Mouse (Mus musculus) heart, embryonic 10.5 days (tissue): ENCODE results near the gene Fbxo34. TPM values are rescaled to one million over a fixed set of nuclear protein-coding genes. Genes with fewer than 3 reads are reported as not detected.
A peak's percentile ranks its signal among the peaks of the same experiment; 100 is the strongest.
"Not testable (repeated sequence)": the region's sequence is repeated elsewhere in the genome, so short reads cannot be mapped to it uniquely, and the experiment has no call there.

Source experiments
- DNase-seq: peaks from one replicate; pipeline ENCODE4 v3.0.0-alpha.2; 2017; ENCODE audit warnings: low spot score
- H3K27ac ChIP-seq: fragments of 300-500 bp; sonication (generic); 2 replicates; pipeline ENCODE4 v1.5.1; 2016; ENCODE audit warnings: mild to moderate bottlenecking
- H3K27me3 ChIP-seq: fragments of 300-500 bp; sonication (generic); 2 replicates; pipeline ENCODE4 v1.6.1; 2016; ENCODE audit warnings: mild to moderate bottlenecking; ENCODE audit not compliant: poor library complexity, insufficient read depth, severe bottlenecking
- H3K36me3 ChIP-seq: fragments of 300-500 bp; sonication (generic); 2 replicates; pipeline ENCODE4 v1.6.1; 2016; ENCODE audit warnings: mild to moderate bottlenecking, moderate library complexity
- H3K4me1 ChIP-seq: fragments of 300-500 bp; sonication (generic); 2 replicates; pipeline ENCODE4 v1.6.1; 2016; ENCODE audit warnings: mild to moderate bottlenecking
- H3K4me3 ChIP-seq: fragments of 300-500 bp; sonication (generic); 2 replicates; pipeline ENCODE4 v1.5.1; 2016; ENCODE audit warnings: mild to moderate bottlenecking, moderate library complexity
- H3K9me3 ChIP-seq: fragments of 300-500 bp; sonication (generic); 2 replicates; pipeline ENCODE4 v1.6.1; 2016; ENCODE audit warnings: mild to moderate bottlenecking, moderate library complexity
- WGBS: fragments of 180-500 bp; shearing (Covaris S2); methylation state at CpG from one replicate; pipeline ENCODE4 v1.1.7; 2016; 5-methylcytosine and 5-hydroxymethylcytosine counted together
- polyA plus RNA-seq: library from polyadenylated mRNA; unstranded; fragments of >200 nt; fragmentation: Nextera tagmentation; extraction: Ambion mirVana; gene quantifications from 2 replicates; pipeline ENCODE4 v1.2.1, GENCODE M21; 2016

Gene Fbxo34
- 21.8 and 22.0 TPM in 2 replicates for polyA plus RNA-seq

DNA sequence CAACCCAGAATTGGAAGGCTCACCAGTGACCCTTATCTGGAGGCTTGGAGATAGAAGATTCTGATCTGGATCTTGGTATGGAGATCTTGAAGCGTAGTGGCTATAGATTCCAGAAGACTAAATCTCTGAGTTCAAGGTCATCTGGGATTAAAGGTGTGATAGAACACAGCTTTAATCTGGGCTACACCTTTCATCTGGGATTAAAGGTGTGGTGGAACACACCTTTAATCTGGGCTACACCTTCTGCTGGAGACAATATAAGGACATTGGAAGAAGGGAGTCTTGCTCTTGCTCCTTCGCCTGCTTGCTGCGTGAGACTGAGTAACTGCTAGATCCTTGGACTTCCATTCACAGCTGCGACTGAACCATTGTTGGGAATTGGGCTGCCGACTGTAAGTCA, at the start of gene Fbxo34:
Fbxo34 (plus strand) TSS at position 301 of the 400 bp plus-strand sequence.
- not testable (repeated sequence) for H3K27ac ChIP-seq, H3K4me1 ChIP-seq, H3K9me3 ChIP-seq, H3K27me3 ChIP-seq, DNase-seq, H3K36me3 ChIP-seq, H3K4me3 ChIP-seq
- 92% methylated on average over 3 of the region's 5 CpGs for WGBS

DNA sequence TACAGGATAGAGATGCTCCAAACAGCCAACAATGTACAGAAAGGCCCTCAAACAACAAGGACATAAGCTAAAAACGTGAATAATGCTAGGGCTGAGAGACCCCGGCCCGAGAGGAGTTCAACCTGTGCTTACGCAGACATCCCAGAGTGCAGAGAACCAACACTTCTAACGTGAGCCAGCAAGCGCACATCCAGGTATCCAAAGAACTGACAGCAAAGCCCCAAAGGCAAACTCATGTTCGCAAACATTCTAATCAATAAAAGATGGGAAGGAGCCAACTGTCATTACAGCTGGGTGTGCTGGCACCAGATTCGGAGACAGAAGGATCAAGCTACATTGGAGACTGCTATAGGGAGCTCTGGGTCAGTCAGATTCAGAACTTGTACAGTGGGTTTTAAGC, 47.5 kb upstream of the Fbxo34 start:
- DNase-seq, result peak; percentile 39
- Histone ChIP-seq H3K9me3 (no peaks in the 10 kb centered on the region), H3K4me1 (no peaks in the 10 kb centered on the region), H3K36me3 (peaks cover 94% of the 10 kb centered on the region), H3K4me3 (no peak overlapping the region), H3K27ac (no peak overlapping the region), H3K27me3 (no peaks in the 10 kb centered on the region)
- 91% methylated on average over 8 of the region's 8 CpGs for WGBS

DNA sequence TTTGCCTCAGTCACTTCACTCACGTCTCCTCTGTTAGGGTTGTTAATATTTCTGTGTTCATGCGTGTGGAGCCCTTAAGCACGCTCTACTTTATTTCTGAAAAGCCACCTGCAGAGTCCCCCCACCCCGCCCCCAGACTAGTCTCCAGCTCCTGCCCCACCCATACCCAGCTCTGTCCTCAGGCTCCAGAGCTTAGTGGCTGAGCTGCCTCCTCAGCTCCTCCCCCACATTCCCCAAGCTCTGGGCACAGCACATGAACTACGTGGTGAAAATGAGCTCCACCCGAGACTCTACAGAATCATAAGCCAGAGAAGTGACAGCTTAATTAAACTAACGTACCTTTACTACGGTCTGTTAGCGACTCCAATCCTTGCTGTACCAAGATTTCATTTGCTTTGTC, 44.2 kb upstream of the Fbxo34 start:
- 88% methylated on average over 9 of the region's 9 CpGs for WGBS
- Histone ChIP-seq H3K36me3 (peaks cover 97% of the 10 kb centered on the region), H3K27ac (no peak overlapping the region), H3K4me1 (no peaks in the 10 kb centered on the region), H3K27me3 (no peaks in the 10 kb centered on the region), H3K9me3 (no peaks in the 10 kb centered on the region), H3K4me3 (no peak overlapping the region)
- no peak for DNase-seq

DNA sequence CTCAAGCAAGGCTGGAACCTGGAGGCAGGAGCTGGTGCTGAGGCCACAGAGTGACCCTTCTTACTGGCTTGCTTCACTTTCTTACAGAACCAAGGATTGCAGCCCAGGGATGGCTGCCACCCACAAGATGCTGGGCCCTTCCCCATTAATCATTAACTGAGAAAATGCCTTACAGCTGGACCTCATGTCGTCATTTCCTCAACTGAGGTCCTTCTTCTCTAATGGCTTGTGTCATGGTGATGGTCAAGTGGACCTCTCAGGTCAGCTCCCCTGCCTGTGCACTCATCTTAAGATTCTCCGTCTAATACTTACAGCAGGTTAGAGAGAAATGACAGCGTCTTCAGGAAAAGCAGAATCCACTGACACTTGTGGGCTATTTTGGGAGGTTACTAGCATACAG, 32.9 kb upstream of the Fbxo34 start:
- H3K9me3 ChIP-seq, result no peaks in the 10 kb centered on the region
- WGBS, result 46% methylated on average over 3 of the region's 3 CpGs

GRCm38 (mm10) chr14:47417775-47418665, 32.2 kb upstream of the Fbxo34 start, which contains the start of gene Dlgap5:
Gene Dlgap5, minus strand, starts transcription at chr14:47418407.
- Histone ChIP-seq H3K4me3 (peak within 1 kb of the TSS; percentile 75), H3K36me3 (peaks cover 29% of the 10 kb centered on the region), H3K9me3 (no peaks in the 10 kb centered on the region), H3K4me1 (peaks cover 10% of the 10 kb centered on the region), H3K27ac (peak within 1 kb of the TSS; percentile 90), H3K27me3 (no peaks in the 10 kb centered on the region)
- 3% methylated on average over 36 of the region's 36 CpGs for WGBS
- peak; percentile 98 for DNase-seq

More for the DNA sequence above, 32.9 kb upstream of the Fbxo34 start:
- DNase-seq, result peak; percentile 67
- Histone ChIP-seq H3K4me3 (peak overlapping the region; percentile 75), H3K27me3 (no peaks in the 10 kb centered on the region), H3K4me1 (peaks cover 10% of the 10 kb centered on the region), H3K36me3 (peaks cover 36% of the 10 kb centered on the region), H3K27ac (peak overlapping the region; percentile 90)

DNA sequence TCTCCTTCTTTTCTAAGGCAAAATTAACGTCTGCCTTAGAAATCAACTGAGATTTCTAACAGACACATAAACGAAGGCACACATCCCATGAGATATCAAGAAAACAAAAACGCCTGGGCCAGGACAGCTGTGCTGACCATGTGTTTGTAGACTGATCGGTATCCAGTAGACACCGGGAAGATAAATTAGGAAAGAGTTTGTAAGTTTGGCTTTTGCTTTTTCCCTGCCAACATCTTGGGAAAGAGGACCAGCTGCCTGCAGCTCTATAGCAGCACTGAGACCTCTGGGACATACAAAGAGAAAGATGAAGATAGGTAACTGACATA, 31.6 kb upstream of the Fbxo34 start:
- H3K27me3 ChIP-seq, result no peaks in the 10 kb centered on the region
- peak overlapping the region; percentile 90 for H3K27ac ChIP-seq
- peak overlapping the region; percentile 75 for H3K4me3 ChIP-seq
- H3K36me3 ChIP-seq, result peaks cover 27% of the 10 kb centered on the region
- H3K9me3 ChIP-seq, result no peaks in the 10 kb centered on the region
- 40% methylated on average over 5 of the region's 5 CpGs for WGBS
- H3K4me1 ChIP-seq, result peaks cover 10% of the 10 kb centered on the region
- DNase-seq, result peak; percentile 59

DNA sequence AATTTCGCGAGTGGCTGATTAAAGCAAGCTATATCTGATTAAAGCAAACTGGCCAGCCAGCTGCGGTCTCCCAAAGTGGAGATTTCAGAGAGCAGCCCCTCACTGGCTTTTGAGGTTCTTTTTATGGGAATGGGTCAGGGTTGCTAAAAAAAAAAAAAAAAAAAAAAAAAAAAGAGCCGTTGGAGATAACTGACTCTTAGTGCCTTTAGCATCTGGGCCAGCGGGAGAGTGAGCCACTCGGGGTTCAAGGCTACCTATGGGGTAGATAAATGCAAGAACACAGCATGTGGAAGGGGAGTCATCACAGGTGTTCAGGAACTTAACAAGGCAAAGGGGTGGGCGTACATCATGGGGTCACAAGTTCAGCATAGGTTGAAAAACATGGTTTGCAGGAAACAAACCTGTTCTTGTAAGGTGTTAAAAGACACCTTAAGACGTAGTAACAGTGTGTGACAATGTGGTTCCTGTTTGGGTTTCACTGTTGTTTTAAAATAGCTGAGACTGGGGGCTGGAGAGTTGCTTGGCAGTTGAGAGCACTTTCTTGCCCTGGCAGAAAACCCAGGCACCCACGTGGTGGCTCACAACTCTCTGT, 31.1 kb upstream of the Fbxo34 start:
- Histone ChIP-seq H3K36me3 (peaks cover 22% of the 10 kb centered on the region), H3K4me3 (no peak overlapping the region), H3K4me1 (peaks cover 10% of the 10 kb centered on the region), H3K9me3 (no peaks in the 10 kb centered on the region), H3K27ac (no peak overlapping the region), H3K27me3 (no peaks in the 10 kb centered on the region)
- 78% methylated on average over 9 of the region's 9 CpGs for WGBS
- DNase-seq, result peak; percentile 61

DNA sequence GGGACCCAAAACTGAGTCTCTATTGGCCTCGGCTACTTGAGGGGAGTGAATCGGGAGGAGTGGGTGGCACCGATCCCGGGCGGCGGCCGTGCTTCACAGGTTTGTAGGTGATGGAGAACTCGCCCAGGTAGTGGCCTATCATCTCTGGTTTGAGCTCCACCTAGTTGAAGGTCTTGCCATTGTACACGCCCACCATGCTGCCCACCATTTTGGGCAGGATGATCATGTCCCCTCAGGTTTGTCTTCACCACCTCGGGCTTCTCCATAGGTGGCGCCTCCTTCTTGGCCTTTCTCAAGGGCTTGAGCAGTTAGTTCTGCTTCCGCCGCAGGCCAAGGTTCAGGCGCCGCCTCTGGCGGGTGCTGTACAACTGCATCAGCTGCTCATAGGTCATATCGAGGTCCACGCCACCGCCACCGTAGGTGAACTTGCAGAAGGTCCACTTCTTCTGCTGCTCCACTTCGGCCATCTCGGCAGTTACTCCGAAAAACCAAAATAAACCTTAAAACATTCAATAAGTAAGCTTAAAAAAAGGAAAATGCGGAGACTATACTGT, 30.4 kb upstream of the Fbxo34 start:
- peaks cover 15% of the 10 kb centered on the region for H3K36me3 ChIP-seq
- no peak overlapping the region for H3K4me3 ChIP-seq
- peak; percentile 74 for DNase-seq
- H3K27ac ChIP-seq, result no peak overlapping the region
- 88% methylated on average over 24 of the region's 24 CpGs for WGBS
- peaks cover 10% of the 10 kb centered on the region for H3K4me1 ChIP-seq
- H3K27me3 ChIP-seq, result no peaks in the 10 kb centered on the region
- no peaks in the 10 kb centered on the region for H3K9me3 ChIP-seq

DNA sequence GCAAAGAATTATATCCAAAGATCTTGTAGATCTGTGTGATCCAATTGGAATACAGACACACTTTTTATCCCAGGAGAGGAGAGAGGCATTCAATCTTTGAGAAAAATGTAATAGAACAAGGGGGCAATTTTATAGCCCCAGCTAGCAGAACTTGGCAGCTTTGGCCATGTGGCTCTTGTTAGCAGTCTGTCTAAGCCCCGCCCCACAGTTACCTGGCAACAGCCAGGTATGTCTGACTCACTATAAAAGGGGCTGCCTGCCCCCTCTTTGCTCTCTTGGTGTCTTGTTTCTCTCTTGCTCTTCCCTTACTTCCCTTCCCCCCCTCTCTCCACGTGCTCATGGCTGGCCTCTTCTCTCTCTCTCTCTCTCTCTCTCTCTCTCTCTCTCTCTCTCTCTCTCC, 28.6 kb upstream of the Fbxo34 start:
- peak; percentile 33 for DNase-seq
- Histone ChIP-seq H3K4me3 (no peak overlapping the region), H3K4me1 (peaks cover 10% of the 10 kb centered on the region), H3K27me3 (no peaks in the 10 kb centered on the region), H3K9me3 (no peaks in the 10 kb centered on the region), H3K36me3 (no peaks in the 10 kb centered on the region), H3K27ac (no peak overlapping the region)
- WGBS, result 38% methylated on average over 2 of the region's 2 CpGs

- Histone ChIP-seq H3K27ac (no peak overlapping the region), H3K4me1 (peaks cover 3% of the 10 kb centered on the region), H3K4me3 (no peak overlapping the region), H3K9me3 (no peaks in the 10 kb centered on the region), H3K27me3 (no peaks in the 10 kb centered on the region), H3K36me3 (no peaks in the 10 kb centered on the region)
- 61% methylated on average over 4 of the region's 4 CpGs for WGBS
- peak; percentile 54 for DNase-seq
Observed at GRCm38 (mm10) chr14:47422466-47422865, 27.8 kb upstream of the Fbxo34 start.

DNA sequence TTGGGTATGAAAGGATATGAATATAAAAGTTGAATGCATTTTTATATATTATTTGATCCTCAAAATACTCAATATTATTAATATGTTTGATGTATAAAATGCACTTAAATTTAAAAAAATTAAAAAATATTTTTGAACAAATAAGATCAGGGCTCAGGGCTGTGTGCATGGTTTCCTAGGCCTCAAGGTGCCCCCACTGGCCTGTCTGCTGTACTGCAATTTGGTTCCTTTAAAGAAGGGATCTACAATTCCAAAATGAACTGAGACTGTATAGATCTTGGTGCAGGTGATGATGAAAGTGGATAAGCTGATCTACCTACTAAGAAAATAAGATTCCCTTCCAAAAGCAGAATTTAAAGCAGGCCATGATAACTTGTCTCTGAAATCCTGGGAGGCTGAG, 17.2 kb upstream of the Fbxo34 start:
- H3K36me3 ChIP-seq, result no peaks in the 10 kb centered on the region
- DNase-seq, result no peak
- H3K27ac ChIP-seq, result no peak overlapping the region
- H3K4me1 ChIP-seq, result no peaks in the 10 kb centered on the region
- H3K9me3 ChIP-seq, result no peaks in the 10 kb centered on the region
- no peaks in the 10 kb centered on the region for H3K27me3 ChIP-seq
- no peak overlapping the region for H3K4me3 ChIP-seq

DNA sequence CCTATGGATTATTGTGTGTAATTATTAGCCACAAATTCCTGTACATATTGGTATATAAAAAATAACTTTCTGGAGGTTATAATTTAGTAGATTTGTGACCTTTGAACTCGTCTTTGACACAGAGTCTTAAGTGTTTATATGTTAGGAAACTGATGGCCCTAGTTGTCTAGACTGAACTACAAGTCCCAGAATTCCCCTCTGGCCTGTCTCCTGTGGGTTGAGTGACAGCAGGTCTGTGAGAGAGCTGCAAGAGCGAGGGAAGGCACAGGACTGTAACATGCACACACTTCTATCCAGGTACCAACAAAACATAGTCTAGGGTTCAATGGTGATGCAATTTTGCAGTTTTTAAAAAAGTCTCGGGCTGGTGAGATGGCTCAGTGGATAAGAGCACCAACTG, 11.3 kb upstream of the Fbxo34 start:
- WGBS, result 55% methylated on average over 3 of the region's 3 CpGs
- no peaks in the 10 kb centered on the region for H3K4me1 ChIP-seq
- H3K4me3 ChIP-seq, result no peak overlapping the region
- H3K36me3 ChIP-seq, result no peaks in the 10 kb centered on the region
- no peaks in the 10 kb centered on the region for H3K27me3 ChIP-seq
- H3K27ac ChIP-seq, result no peak overlapping the region
- 0 out of 2 replicates have a peak, but pooled peaks cover 11% of the 10 kb centered on the region for H3K9me3 ChIP-seq
- no peak for DNase-seq

DNA sequence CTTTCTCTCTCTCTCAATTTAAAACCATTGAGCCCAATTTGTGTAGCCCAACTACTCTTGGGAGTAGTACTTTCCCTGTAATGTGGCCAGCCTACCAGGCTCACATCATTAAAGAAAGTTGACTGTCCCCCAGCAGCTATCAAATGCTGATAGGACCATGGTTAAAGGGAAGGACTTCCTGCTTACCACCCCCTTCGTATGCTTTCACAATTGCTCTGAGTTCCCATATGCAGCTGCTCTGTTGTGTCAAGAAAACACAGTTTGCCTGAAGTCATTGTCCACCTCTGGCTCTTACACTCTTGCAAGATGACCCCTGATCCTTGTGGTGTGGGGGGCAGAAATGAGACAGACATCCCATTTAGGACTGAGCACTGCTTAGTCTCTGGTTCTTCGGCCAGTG, 5.3 kb upstream of the Fbxo34 start:
- 51% methylated on average over 2 of the region's 2 CpGs for WGBS

More for the DNA sequence above, 5.3 kb upstream of the Fbxo34 start:
- H3K4me1 ChIP-seq, result no peaks in the 10 kb centered on the region
- DNase-seq, result no peak
- no peaks in the 10 kb centered on the region for H3K36me3 ChIP-seq
- no peak overlapping the region for H3K27ac ChIP-seq
- 0 out of 2 replicates have a peak, but pooled peaks cover 10% of the 10 kb centered on the region for H3K9me3 ChIP-seq
- no peak overlapping the region for H3K4me3 ChIP-seq
- no peaks in the 10 kb centered on the region for H3K27me3 ChIP-seq
